Mouse (Mus musculus) liver, postnatal 0 days (tissue): ENCODE data around the gene Cdyl2.

Source experiments
- CTCF ChIP-seq: sonication (generic); IDR thresholded peaks from 2 replicates; pipeline ENCODE4 v1.5.1; 2016; ENCODE audit warnings: antibody characterized with exemption, low read depth
- EP300 ChIP-seq: IDR thresholded peaks from 2 replicates; pipeline ENCODE4 v1.6.1; 2016; ENCODE audit warnings: antibody characterized with exemption, low read depth, mild to moderate bottlenecking

DNA sequence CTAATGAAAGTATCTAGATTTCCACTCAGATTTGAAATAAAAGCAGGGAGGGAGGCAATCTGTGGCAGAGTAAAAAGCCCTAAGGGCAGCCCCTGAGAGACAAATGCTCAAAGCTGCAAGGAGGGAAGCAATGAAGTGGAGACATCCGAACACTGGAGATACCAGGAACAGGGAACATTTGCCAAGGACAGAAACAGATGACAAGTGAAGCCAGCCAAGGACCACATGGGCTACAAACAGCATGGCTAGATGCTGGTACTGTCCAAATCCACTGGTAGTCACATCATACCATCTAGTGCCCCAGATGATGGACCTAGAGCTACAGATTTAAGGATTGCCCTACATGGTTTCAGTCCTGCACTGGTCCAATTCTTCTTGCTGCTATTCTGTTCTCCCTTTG lies 71.3 kb downstream of the Cdyl2 start:
- TF ChIP-seq CTCF (no peak), EP300 (no peak)
